Mouse (Mus musculus) megakaryocyte, embryonic 14.5 days (primary cell): ENCODE data around the gene Gm10134. TPM values are rescaled to one million over a fixed set of nuclear protein-coding genes. Genes with fewer than 3 reads are reported as not detected.

Experiments
- H3K27me3 ChIP-seq: replicated peaks from 2 replicates; pipeline ENCODE3; 2012; ENCODE audit warnings: inconsistent platforms
- H3K36me3 ChIP-seq: replicated peaks from 2 replicates; pipeline ENCODE3; 2012; ENCODE audit warnings: low read length, inconsistent platforms, mixed read lengths
- H3K4me1 ChIP-seq: 2 replicates; pipeline ENCODE4 v1.6.1; 2012; ENCODE audit warnings: inconsistent platforms
- H3K4me3 ChIP-seq: replicated peaks from 2 replicates; pipeline ENCODE3; 2012; ENCODE audit warnings: moderate library complexity, mild to moderate bottlenecking, inconsistent platforms
- H3K9me3 ChIP-seq: 2 replicates; pipeline ENCODE4 v1.6.1; 2012; ENCODE audit warnings: inconsistent platforms
- FLI1 ChIP-seq: IDR thresholded peaks from 2 replicates; pipeline ENCODE4 v1.6.1; 2012; ENCODE audit warnings: low read length, inconsistent platforms, mixed read lengths
- GATA1 ChIP-seq: IDR thresholded peaks from 3 replicates; pipeline ENCODE4 v1.6.1; 2012; ENCODE audit warnings: mixed read lengths, low read length, inconsistent platforms, borderline replicate concordance
- polyA plus RNA-seq: library from polyadenylated mRNA; stranded (reverse); fragments of >175 nt; gene quantifications from 2 replicates; pipeline ENCODE4 v1.2.3, GENCODE M21; 2012; ENCODE audit warnings: low replicate concordance; ENCODE audit not compliant: insufficient read depth

Gene Gm10134
- polyA plus RNA-seq, 1 experiment, result not detected

DNA sequence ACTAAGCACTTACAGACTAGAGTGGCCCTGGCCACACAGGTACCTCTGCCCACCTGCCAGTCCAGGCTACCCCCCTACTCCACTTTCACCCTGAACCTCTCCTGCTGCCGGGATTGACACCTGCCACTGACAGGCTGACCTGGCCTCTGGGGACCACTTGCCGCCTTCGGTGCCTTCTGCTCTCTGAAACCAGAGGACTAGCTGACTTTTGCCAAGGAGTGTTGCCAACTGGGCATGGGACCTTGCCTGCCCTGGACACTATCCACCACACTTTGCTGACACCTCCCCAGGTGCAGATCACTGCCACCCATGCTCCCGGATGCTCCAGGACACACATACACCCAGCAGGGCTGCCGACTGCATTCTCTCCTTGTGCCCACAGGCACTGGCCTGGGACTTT, 46.4 kb downstream of the Gm10134 start:
- TF ChIP-seq GATA1, result no peak
- no peak for TF ChIP-seq FLI1
- Histone ChIP-seq H3K27me3 (peaks cover 45% of the 10 kb centered on the region), H3K9me3 (no peaks in the 10 kb centered on the region; the same call in 1 of the 2 replicates), H3K4me1 (peaks cover 32% of the 10 kb centered on the region), H3K4me3 (no peak overlapping the region), H3K36me3 (peaks cover 60% of the 10 kb centered on the region)

Other genes starting within 250 kb of the Gm10134 start
- gene Ppp1r26, start 59.3 kb upstream of the Gm10134 start, polyA plus RNA-seq, result not detected in 2 replicates
- gene 1700007K13Rik, start 39.8 kb upstream of the Gm10134 start, polyA plus RNA-seq, result 7.8 and 12.3 TPM in 2 replicates
- gene Mrps2, start 38.0 kb upstream of the Gm10134 start, polyA plus RNA-seq, result 16.4 and 20.2 TPM in 2 replicates
- 0.85 TPM in 1 of 2 replicates, not detected in the other for gene Gbgt1, start 9.2 kb upstream of the Gm10134 start, polyA plus RNA-seq
- 1.3 and 6.7 TPM in 2 replicates for gene Ralgds, start 7.0 kb downstream of the Gm10134 start, polyA plus RNA-seq
- gene Cel, start 57.3 kb downstream of the Gm10134 start, polyA plus RNA-seq, result not detected in 2 replicates
- 4.1 and 10.3 TPM in 2 replicates for gene Gtf3c5, start 77.7 kb downstream of the Gm10134 start, polyA plus RNA-seq
- gene Gfi1b, start 115.9 kb downstream of the Gm10134 start, polyA plus RNA-seq, result 225 and 586 TPM in 2 replicates
- 1.1 and 1.7 TPM in 2 replicates for gene Tsc1, start 135.1 kb downstream of the Gm10134 start, polyA plus RNA-seq
- 3.0 TPM in 1 of 2 replicates, not detected in the other for gene Spaca9, start 193.6 kb downstream of the Gm10134 start, polyA plus RNA-seq
- not detected in 2 replicates for gene Ak8, start 194.1 kb downstream of the Gm10134 start, polyA plus RNA-seq